Mouse (Mus musculus) splenic B cell, adult 2 months (primary cell): Measurements from ENCODE around the gene Myom3.
"Not testable (repeated sequence)": the region's sequence is repeated elsewhere in the genome, so short reads cannot be mapped to it uniquely, and the experiment has no call there.

Experiments
- DNase-seq: peaks from one replicate; pipeline ENCODE4 v3.0.0-alpha.2; 2011; ENCODE audit warnings: low read depth, low spot score
- H3K27me3 ChIP-seq: 2 replicates; pipeline ENCODE4 v1.6.1; 2012; ENCODE audit warnings: mild to moderate bottlenecking, low read length, moderate library complexity, mixed read lengths; ENCODE audit not compliant: control insufficient read depth, poor library complexity, insufficient read depth, severe bottlenecking
- H3K36me3 ChIP-seq: 2 replicates; pipeline ENCODE4 v1.6.1; 2012; ENCODE audit warnings: mild to moderate bottlenecking, low read length, moderate library complexity, mixed read lengths; ENCODE audit not compliant: control insufficient read depth, poor library complexity, insufficient read depth, severe bottlenecking

Gene Myom3

DNA sequence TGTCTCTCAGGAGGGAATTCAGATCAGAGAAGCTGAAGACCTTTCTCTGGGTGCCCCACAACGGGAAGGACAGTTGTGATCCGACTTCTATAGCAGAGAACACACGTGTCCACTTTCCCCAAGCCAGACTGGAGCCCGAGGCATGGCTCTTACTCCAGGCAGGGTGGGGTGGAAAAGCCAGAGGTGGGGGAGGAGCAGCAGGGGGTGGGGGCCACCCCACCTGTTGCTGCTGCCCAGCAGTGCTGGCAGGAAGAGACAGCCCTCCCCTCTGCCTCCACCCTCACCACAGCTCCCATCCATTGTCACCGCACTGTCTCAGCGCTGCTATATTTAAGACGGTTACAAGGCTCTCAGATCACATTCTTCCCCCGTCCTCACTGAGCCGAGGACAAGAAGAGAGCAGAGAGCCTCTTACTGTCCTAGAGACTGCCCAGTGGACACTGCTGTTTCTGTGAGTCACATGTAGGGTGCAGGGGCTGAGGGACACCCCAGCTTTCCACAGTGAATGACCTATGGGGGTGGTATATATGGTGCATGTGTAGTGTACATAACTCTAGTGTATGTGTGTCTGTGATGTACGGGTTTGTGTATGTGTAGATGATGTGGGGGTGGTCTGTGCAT lies at the start of gene Myom3:
Myom3 (plus strand) TSS at position 360 of the 621 bp plus-strand sequence.
- Histone ChIP-seq H3K27me3 (no peaks in the 10 kb centered on the region), H3K36me3 (no peaks in the 10 kb centered on the region)
- no peak for DNase-seq

DNA sequence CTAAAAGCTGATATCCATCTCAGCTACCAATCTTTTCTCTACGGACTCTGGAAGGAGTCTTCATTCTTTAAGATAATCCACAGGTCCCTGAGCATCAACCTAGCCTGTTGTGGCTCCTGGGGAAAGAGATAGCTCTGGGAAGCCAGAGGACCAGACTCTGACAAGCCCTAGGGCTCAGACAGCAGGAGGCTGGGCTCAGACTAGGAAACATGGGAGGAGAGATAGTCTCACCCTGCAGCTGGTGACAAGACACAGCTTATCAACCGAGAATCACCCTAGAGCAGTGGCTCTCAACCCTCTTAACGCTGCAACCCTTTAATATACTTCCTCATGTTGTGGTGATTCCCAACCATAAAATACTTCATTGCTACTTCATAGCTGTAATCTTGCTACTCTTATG lies 49.1 kb upstream of the Myom3 start:
- Histone ChIP-seq H3K36me3 (no peaks in the 10 kb centered on the region), H3K27me3 (no peaks in the 10 kb centered on the region)
- no peak for DNase-seq

DNA sequence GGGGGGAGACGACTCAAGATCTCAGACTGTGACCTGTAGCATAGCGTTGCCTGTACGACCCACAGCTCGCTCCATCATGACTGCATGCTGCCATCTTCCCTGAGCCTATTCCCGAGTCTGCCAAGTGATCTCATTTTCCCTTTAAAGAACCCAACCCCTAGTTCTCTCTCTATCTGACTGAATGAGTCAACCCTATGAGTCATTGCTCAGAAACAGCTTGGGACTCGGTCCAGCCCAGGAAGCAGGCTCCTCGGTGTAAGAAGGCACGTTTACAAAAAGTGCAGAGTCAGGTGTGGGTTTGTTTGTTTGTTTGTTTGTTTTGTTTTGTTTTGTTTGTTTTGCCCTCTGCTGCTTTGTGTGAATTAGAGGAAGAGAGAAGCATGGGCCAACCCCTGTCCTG lies 44.7 kb upstream of the Myom3 start:
- no peak for DNase-seq

DNA sequence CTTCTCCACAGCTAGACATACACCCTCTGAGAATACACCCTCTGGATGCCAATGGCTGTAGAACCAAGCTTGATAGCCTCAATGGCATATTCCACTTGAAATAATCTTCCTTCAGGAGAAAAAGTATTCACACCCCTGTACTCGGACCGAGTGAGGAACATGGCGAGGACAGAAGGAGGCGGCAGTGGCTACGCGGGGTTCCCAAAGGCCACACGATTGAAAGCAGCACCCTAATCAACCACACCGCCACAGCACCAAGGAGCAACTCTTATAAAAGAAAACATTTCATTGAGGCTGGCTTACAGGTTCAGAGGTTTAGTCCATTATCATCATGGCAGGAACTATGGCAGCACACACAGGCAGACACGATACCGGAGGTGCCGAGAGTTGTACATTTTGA lies 43.1 kb upstream of the Myom3 start:
- DNase-seq, H3K36me3 ChIP-seq, H3K27me3 ChIP-seq: not testable (repeated sequence)

More for the DNA sequence above, 44.7 kb upstream of the Myom3 start:
- Histone ChIP-seq H3K27me3 (no peaks in the 10 kb centered on the region), H3K36me3 (no peaks in the 10 kb centered on the region)

DNA sequence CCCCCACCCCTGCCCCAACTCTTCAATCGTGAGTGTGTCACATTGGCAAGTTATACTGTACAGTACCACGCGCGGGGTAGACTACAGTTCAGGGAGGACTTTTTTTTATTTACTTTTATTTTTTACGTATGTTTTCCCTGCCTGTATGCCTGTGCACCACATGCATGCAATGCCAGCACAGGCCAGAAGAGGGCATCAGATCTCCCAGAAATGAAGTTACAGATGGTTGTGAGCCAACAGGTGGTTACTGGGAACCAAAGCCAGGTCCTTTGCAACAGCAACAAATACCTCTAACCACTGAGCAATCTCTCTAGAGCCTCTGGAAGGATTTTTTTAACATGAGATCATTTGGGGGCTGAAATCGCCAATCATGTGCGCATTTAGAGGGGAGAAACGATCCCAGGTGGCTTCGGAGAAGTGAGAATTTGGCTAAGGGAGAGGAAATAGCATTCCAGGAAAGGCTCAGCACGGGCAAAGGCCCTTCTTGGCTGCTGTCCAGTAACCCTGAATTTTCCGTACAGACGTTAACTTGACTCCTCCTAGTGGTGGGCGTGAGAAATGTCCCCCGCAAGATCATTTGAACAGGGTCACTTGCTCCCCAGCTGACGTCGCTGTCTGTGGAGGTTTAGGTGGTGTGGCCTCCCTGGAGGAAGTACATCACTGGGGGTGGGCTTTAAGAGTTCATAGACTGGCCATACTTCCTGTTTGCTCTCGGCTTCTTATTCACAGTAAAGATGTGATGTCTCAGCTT lies 36.8 kb upstream of the Myom3 start:
- no peaks in the 10 kb centered on the region for H3K36me3 ChIP-seq
- no peaks in the 10 kb centered on the region for H3K27me3 ChIP-seq
- DNase-seq, result peak; percentile 27

DNA sequence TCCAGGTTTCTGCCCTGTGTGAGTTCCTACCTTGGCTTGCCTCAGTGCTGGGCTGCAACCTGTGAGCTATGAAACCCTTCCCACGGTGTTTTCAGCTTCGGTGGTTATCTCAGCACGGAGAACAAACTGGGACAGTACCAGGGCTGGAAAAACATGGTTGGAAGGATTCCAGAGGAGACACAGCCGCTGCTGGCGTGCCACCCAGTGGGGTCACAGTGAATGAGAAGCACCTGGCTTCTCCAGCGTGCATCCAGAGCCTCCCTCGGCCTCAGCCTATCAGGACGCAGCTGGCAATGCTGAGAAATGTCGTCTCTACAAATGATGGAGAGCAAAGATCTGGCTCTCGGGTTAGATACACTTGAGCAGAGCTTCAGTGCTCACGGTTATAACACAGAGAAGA lies 33.1 kb upstream of the Myom3 start:
- H3K36me3 ChIP-seq, result no peaks in the 10 kb centered on the region; the same call in 1 of the 2 replicates
- DNase-seq, result no peak
- H3K27me3 ChIP-seq, result no peaks in the 10 kb centered on the region

DNA sequence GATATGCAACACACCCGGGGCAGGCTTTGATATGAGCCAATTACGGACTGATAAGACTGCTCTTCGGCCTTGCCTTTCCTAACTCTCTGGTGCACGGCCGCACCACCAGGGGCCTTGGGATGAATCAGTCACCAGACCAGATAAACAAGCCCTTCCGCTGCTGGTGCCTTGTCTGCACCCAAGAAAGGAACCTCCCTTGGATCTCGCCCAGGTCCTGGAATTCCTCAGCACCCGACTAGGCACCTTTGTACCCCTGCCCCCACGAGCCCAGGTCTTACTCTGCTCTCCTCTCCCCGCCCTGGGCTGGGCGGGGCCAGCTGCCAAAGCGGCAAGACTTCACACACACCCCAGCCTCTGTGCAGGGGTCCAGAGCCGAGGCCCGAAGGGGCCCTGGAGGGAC lies 31.7 kb upstream of the Myom3 start, which contains the start of gene Il22ra1:
Il22ra1 (plus strand) TSS at position 356 of the 400 bp plus-strand sequence.
- H3K27me3 ChIP-seq, result no peaks in the 10 kb centered on the region
- H3K36me3 ChIP-seq, result no peaks in the 10 kb centered on the region; the same call in 1 of the 2 replicates
- DNase-seq, result no peak

DNA sequence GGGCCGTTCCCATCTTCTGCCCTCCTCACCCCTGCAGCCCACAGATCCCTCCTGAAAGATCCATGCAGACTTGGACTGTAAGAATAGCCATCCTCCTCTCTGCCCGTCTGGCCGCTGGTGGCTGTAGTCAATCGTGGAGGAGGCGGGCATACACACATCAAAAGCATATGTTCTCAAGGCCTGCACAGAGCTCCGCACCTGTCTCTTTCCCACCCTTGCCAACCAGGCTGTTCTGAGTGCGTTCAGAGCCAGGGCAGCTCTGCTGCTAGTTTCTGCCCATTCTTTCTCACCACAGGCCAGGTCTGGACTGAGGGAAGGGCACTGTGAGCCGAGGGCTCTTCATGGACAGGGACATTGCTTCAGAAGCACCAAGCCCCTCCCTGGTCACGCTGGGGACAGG lies 29.3 kb upstream of the Myom3 start:
- Histone ChIP-seq H3K27me3 (no peaks in the 10 kb centered on the region), H3K36me3 (no peaks in the 10 kb centered on the region; the same call in 1 of the 2 replicates)
- no peak for DNase-seq

DNA sequence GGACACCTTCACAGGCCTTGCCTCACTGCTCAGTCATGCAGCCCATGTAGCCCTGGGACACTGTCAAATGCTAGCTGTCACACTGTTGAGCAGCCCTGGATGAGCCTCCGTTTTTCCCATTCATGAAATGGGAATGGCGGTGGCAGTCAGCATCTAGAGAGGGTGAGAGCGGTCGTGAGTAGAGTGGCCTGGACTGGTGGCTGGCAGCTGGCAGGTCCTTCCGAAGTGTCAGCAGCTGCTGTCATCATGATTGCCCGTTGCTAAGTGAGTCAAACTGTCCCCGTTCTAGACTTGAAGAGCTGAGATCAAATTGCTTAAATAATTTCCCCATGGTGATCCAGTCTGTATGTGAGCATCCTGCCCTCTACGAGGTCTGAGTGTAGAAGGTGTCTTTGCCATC lies 28.6 kb upstream of the Myom3 start:
- no peak for DNase-seq
- H3K36me3 ChIP-seq, result no peaks in the 10 kb centered on the region; the same call in 1 of the 2 replicates

DNA sequence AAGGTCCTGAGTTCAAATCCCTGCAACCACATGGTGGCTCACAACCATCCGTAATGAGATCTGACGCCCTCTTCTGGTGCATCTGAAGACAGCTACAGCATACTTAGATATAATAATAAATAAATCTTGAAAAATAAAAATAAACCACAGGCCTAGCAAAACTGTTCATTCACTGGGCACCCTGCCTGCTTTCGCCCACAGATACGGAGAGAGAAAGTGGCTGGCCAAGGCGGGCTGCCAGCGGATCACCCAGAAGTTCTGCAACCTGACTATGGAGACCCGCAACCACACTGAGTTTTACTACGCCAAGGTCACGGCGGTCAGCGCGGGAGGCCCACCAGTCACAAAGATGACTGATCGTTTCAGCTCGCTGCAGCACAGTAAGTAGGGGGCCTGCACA lies 25.6 kb upstream of the Myom3 start:
- DNase-seq, result no peak
- Histone ChIP-seq H3K27me3 (no peaks in the 10 kb centered on the region), H3K36me3 (no peaks in the 10 kb centered on the region; the same call in 1 of the 2 replicates)

More for the DNA sequence above, 28.6 kb upstream of the Myom3 start:
- H3K27me3 ChIP-seq, result no peaks in the 10 kb centered on the region

DNA sequence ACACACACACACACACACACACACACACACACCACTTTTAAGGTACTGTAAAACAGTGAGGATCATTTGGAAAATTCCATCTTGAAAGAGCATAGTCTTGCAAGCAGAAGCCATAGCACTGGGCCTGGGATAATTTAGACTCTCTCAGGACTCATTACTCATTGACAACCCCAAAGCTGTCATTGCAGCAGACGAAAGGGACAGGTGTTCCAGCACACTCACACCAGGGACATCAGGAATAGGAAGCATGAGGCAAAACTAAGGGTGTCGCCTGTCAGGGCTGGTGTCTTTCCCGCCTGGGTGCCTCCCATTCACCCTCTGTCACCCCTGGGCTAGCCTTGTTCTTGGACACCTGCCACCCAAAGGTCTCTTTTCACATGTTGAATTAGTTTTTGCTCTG lies 22.6 kb upstream of the Myom3 start:
- no peaks in the 10 kb centered on the region; the same call in 1 of the 2 replicates for H3K27me3 ChIP-seq
- H3K36me3 ChIP-seq, result no peaks in the 10 kb centered on the region
- DNase-seq, result no peak

DNA sequence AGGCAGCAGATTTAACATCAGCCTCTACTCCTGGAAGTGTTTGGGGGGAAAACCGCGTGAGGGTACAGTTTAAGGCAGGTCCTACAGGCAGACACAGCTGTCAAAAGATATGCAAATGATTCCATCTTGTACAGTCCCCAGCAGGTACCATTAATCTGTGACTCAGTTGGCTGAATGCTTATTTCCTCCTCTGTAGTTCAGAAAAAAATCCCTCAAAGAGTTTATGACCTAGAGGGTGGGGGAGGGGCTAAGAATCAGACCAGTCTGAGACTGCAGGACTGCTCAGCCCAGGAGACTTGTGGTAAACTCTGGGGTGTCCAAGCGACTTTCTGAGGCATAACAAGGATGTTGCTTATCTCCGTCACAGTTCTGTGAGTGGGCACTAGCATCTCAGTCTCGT lies 21.3 kb upstream of the Myom3 start:
- Histone ChIP-seq H3K27me3 (no peaks in the 10 kb centered on the region; the same call in 1 of the 2 replicates), H3K36me3 (no peaks in the 10 kb centered on the region)
- peak; percentile 20 for DNase-seq

DNA sequence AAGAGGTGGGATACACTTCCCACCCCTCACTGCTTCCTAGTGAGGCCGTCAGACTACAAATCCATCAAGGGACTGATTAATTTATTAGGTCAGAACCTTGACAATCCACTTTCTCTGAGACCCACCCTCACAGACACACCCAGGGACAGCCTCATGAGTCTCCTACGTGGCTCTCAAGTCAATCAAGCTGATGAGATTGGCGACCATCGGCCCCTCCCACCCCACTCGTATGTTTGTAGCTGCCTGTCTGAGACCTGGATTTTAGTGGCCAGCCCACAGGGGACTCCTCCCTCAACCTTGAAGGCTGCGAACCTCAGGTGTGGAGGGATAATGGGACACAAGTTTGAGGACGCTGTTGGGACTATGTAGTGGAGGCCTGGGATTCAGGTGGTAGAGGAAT lies 20.4 kb upstream of the Myom3 start:
- Histone ChIP-seq H3K36me3 (no peaks in the 10 kb centered on the region), H3K27me3 (no peaks in the 10 kb centered on the region; the same call in 1 of the 2 replicates)
- DNase-seq, result no peak

DNA sequence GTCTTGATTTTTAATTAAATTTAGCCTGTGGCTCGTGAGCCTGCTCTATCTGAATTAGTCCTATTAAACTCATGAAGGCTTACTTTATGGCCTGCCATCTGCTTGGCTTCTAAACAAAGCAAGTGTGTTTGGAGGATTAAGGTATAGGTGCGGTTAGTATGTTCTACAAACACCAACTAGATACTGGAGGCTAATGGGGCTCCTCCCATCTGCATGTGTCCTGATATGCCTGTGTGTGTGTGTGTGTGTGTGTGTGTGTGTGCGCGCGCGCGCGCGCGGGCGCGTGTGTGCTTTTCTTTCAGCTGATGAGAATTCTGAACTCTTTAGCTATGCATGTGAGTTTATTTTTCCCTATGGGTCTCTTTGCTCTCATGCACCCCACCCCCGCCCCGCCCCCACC lies 19.8 kb upstream of the Myom3 start:
- Histone ChIP-seq H3K36me3 (no peaks in the 10 kb centered on the region), H3K27me3 (no peaks in the 10 kb centered on the region; the same call in 1 of the 2 replicates)
- DNase-seq, result no peak

DNA sequence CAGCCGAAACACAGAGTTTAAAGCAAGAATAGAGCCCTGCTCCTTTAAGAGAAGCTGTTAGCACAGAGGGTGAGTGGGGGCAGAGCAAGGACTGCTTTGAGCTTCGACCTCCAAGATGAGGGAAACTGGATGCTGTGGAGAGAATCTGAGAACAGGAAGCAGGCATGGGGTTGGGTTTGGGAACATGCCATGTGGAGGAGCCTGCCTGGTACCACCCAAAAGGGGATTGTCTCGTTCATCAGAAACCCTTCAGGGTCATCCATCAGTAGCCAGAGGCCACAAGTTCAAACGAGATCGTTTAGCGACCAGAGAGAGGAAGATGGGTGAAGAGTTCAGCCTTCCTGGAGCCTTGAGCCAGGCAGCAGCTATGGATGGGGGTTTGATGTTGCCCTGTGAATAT lies 16.0 kb upstream of the Myom3 start:
- H3K36me3 ChIP-seq, result no peaks in the 10 kb centered on the region
- H3K27me3 ChIP-seq, result no peaks in the 10 kb centered on the region; the same call in 1 of the 2 replicates
- no peak for DNase-seq
